Mouse (Mus musculus): Measurements from ENCODE around the gene Jak3.
"Not testable (repeated sequence)": the region's sequence is repeated elsewhere in the genome, so short reads cannot be mapped to it uniquely, and the experiment has no call there.

Jak3 gene

DNA sequence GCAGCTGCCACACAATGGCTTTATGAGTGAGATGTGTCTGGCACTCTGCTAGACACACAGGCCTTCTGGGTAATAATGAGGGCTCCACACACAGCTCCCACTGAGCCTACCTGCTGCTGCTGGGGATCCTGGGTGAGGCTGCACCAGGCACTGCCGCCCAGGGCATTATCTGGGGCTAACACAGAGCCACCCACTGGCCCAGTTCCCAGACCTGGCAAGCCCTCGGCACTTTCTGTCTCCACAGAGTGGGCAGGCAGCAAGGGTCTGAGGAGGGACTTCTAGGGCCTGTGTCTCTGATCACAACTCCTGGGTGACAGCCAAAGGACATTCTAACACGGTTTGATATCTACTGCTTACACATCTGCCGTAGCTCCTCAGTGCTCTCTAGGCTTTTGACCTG is 43.1 kb downstream of the Jak3 start:
- in situ Hi-C loops (cut with MboI), result loop anchor here (25.0 kb wide), 1 partner anchor 582 kb away; no protein-coding TSS in a partner anchor

DNA sequence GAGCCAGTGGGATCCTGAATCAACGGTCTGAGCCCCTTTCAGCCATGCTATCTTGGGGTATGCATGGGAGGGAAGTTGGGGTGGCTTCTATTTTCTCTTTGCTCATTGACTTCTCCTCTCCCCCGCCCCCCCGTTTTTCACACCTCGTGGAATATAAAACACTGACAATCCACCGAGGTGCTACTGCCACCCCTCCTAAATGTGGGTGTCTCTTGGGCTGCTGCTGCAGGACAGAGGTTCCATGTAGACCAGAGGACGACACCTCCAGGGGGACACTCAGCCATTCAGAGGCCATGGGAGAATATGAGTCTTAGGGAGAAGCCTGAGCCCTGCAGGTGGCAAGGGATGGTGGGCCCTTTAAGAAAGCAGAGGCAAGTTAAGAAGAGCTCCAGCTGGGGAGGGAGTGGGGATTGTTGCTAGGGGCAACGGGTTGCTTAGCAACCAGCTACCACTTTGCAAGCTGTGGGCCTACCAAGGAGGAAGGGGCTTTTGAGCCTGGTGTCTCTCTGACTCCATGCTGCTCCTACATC is 43.9 kb downstream of the Jak3 start:
- in situ Hi-C loops (cut with MboI), result loop anchor here (25.0 kb wide), 1 partner anchor 583 kb away; no protein-coding TSS in a partner anchor

DNA sequence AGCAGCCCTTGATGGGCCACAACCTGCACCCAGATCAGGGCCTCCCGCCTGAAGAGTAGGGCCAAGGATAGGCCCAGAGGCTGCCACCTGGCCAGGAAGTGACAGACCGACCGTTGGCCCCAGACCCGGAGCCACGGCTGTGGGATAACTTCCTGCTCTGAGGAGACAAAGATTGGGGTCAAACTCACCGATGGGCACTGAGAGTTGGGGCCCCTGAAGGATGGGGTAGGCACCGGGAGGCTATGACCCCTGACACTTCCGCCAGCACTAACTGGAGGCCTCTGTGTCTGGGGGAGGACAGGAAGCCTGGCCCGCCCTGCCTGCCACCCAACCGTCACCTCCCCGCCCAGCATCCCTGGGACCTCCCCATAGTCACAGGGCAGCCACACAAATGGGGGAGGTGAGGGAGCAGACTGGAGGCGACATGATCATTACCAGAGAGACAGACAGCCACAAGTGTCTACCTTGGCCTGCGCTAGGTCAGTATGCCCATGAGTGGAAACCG is 47.0 kb downstream of the Jak3 start:
- in situ Hi-C loops (cut with MboI), result loop anchor here (25.0 kb wide), 1 partner anchor 586 kb away; no protein-coding TSS in a partner anchor

DNA sequence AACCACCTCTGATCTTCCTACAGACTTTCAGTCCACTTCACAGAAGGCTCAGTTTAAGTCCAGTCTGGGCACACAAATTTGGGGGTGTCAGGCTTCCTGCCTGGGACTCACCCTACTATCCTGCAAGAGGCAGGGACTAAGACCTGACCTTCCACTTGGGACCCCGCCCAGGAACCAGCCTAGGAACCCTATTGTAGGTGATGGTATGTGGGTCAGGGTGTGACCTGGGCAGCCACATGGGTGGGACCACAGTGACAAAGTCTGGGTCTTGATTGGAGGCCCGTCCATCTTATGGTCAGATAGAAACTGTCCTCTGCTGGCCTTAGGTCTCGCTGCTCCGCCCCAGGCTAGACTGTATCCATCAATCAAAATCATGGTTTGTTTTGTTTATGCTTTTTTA is 48.3 kb downstream of the Jak3 start:
- in situ Hi-C loops (cut with MboI), result loop anchor here (25.0 kb wide), 1 partner anchor 587 kb away; no protein-coding TSS in a partner anchor

DNA sequence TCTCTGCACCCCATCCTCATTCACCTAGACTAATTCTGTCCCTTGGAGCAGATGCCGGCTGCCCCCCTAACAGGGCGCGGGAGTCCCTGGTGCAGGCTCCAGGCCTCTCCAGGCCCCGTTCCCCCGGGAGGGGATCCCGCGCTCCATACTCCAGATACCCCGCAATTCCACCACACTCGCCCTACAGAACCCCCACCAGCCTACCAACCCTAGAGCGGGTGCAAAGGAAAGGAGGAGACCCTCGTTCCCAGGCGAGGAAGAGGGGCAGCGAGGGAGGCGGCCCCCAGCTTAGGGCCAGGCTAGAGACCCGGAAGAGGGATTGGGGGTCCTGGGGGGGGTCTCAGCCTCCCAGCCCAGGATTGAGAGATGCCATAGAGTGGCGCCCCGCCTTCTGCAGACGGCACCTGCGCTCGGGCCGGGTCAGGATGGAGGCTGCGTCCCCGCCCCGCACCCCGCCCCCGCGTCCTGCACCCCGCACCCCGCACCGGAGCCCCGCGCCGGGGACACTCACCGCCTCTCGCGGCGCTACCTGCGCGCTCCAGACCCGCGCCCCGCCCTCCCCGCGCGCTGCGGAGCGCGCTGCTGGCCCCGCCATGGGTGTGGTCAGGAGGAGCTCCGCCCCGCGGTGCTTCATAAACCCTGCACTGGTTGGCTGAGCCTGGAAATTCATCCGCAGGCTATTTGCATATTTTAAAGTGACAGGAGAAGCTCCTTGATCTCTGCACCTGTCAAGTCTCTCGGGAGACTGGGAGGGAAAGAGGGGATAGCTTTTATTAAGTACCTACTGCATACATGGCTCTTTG is 49.2 kb downstream of the Jak3 start, which contains the start of gene Fcho1:
TSS of gene Fcho1 (minus strand) at position 595 of the 803 bp plus-strand sequence.
- in situ Hi-C loops (cut with MboI), result no loop called here

DNA sequence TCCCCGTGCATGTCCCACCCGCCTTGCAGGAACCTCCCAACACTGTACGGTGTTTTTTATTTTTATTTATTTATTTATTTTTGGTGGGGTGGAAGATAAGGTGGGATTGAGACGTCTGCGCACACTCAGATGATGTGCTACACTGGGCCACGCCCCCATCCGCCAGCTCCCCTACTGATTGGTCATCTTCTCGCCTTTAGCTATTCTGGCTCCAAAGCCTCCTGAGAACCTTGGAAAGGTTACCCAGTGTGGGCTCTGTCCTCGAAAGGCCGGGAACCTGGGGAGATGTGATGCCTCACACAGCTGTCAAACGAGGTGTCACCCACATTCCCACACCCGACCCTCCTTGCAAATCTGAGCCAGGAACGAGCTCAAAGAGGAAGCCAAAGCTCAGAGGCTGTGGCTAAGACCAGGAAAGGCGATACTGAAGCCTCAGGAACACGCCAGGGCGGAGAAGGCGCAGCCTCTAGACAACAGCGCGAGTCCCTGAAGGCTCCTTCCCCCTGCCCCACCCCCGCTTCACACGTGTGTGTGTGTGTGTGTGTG is 52.2 kb downstream of the Jak3 start:
- in situ Hi-C loops (cut with MboI), result no loop called here

DNA sequence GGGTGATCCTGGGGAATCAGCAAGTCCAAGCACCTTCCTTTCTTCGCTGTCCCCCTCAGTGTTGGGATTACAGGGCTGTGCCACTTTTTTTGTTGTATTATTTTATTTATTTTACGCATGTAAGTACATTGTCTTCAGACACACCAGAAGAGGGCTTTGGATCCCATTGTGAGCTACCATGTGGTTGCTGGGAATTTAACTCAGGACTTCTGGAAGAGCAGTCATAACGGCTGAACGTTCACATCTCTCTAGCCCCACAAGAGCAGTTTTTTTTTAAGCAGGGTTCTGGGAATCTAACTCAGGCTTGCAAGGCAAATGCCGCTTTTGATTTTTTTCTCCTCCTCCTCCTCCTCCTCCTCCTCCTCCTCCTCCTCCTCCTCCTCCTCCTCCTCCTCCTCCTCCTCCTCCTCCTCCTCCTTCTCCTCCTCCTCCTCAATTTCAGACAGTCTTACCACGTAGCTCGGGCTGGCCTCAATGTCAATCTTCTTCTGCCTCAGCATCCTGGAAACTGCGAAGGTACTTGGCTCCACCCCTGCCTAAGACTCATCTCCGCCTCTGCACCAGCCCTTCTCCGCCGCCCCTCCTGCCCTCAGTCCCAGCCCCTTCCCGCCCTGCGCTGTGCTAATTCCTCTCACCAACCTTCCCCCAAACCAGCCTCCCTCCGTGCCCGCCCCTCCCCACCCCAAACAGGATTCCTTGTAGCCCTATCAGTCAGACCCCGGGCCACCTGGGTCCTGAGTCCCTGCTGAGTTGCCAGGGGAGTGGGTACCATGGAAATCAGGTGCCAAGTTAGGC is 52.9 kb downstream of the Jak3 start:
- in situ Hi-C loops (cut with MboI), result no loop called here

DNA sequence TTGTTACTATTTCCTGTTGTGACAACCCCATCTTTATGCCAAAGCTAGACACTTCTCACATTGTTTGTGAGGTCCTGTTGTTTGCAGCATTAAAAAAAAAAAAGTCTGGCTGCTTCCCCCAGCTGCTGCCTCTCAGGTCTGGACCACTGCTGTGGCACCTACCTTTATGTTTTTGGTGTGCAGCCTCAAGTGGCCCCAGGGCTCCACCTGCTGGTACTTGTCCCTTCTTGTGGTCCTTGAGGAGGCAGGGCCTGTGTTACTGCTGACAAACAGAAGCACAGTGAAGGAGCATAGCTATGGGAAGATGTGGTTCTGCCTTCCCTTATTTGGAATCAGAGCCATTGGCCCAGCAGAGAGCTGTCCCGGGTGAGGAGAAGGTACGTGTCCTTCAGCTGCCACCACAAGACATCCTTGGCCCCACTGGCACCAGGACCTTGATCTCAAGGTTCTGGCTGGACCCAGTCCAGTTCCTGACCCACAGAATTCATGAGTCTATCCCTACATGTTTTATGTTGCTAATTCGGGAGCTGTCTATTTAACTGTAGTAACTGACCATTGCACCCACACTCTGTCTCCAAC is 55.6 kb downstream of the Jak3 start:
- in situ Hi-C loops (cut with MboI), result no loop called here

DNA sequence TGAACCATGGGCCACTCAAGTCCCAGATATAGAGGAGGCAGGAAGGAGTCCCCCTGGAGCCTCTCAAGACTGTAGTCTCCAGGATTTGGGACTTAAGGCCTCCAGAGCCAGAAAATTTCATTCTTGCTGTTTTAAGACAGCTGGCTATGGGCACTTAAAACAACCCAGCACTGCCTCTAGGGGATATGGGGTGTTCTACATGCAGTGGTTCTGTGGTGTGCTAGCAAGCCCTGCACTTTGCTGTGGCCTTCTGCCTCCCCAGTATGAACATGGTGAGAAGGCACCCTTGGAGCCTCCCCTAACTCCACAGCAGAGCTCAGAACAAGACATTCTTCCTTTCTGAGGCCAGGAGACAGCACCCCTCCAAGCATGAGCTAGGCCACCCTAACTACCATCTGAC is 62.2 kb downstream of the Jak3 start:
- in situ Hi-C loops (cut with MboI), result not testable (repeated sequence)

Data from mature B cell (primary cell).